Mouse (Mus musculus) brain, embryonic 14.5 days (tissue): Measurements from ENCODE around the gene Alox12e.

Experiments used
- CTCF ChIP-seq: fragments of 200-500 bp; IDR thresholded peaks from 2 replicates; pipeline ENCODE4 v1.5.1; 2012; ENCODE audit warnings: inconsistent platforms, mild to moderate bottlenecking, moderate library complexity, borderline replicate concordance; ENCODE audit not compliant: insufficient read depth, insufficient read length; ENCODE audit errors: extremely low read depth
- POLR2A ChIP-seq: fragments of 200-500 bp; IDR thresholded peaks from 2 replicates; pipeline ENCODE4 v1.6.1; 2012; ENCODE audit warnings: mild to moderate bottlenecking, inconsistent platforms, borderline replicate concordance; ENCODE audit not compliant: poor library complexity, insufficient read depth, insufficient read length, severe bottlenecking; ENCODE audit errors: extremely low read depth

GRCm38 (mm10) chr11:70306159-70306558 is 16.3 kb downstream of the Alox12e start:
- TF ChIP-seq CTCF (no peak), POLR2A (no peak)
